8 mouse cellular contexts compared by ENCODE assay signal in the genomic region with DNA sequence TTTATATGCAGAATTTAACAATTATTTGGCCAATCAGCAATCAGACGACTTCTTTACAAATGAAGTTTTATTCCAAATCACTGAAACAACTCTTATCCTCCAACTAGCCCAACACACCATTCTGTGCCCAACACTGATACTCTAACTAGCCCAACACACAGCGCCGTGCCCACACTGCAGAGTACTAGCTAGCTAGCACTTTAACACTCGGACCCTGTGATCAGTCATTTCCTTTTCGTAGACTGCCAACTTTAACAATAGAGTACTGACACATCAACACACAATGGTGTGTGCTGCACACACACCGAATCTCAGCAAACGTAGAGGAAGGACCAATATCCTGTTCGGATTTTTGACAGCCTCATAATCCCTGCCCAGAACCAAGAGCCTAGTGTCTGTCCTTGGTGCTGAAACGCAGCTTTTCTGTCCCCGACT. TPM values are rescaled to one million over a fixed set of nuclear protein-coding genes. Genes with fewer than 3 reads are reported as not detected.
DNase-seq lines count a peak whose midpoint lies in the region; ATAC-seq and TF ChIP-seq lines count a peak whose summit lies in the region.

No protein-coding gene starts in this region.

- H3K27me3 ChIP-seq in testis, adult 2 months (ENCODE audit: control insufficient read depth, insufficient read depth, low read length) = no peaks in the 10 kb centered on the region
- H3K27me3 ChIP-seq in hindbrain, embryonic 13.5 days = no peaks in the 10 kb centered on the region
- H3K27me3 ChIP-seq in liver, embryonic 12.5 days (replicated peaks) = peaks cover 29% of the 10 kb centered on the region

- TF ChIP-seq POLR2A in testis, adult 2 months (IDR thresholded peaks at IDR 0.05; ENCODE audit: control insufficient read depth, low read depth, low read length) = no peak

- H3K4me1 ChIP-seq in testis, adult 2 months (ENCODE audit: control insufficient read depth, insufficient read depth, low read length) = peaks cover 2% of the 10 kb centered on the region
- H3K4me1 ChIP-seq in hindbrain, embryonic 13.5 days (replicated peaks) = peaks cover 24% of the 10 kb centered on the region
- peaks cover 17% of the 10 kb centered on the region for H3K4me1 ChIP-seq in liver, embryonic 12.5 days

- WGBS in hindbrain, embryonic 13.5 days = 6% methylated on average over 10 of the region's 10 CpGs
- 23% methylated on average over 10 of the region's 10 CpGs for WGBS in liver, embryonic 12.5 days (ENCODE audit: insufficient replicate concordance)

- H3K9ac ChIP-seq in hindbrain, embryonic 13.5 days = peak overlapping the region; percentile 95
- no peak overlapping the region for H3K9ac ChIP-seq in liver, embryonic 12.5 days

- no peaks in the 10 kb centered on the region for H3K9me3 ChIP-seq in hindbrain, embryonic 13.5 days
- H3K9me3 ChIP-seq in liver, embryonic 12.5 days (replicated peaks) = no peaks in the 10 kb centered on the region

- H3K4me3 ChIP-seq in testis, adult 2 months (ENCODE audit: control insufficient read depth, low read depth, low read length) = peak overlapping the region; percentile 83
- H3K4me3 ChIP-seq in hindbrain, embryonic 13.5 days = peak overlapping the region; percentile 85
- H3K4me3 ChIP-seq in liver, embryonic 12.5 days = no peak overlapping the region

- no peak for TF ChIP-seq CTCF in testis, adult 2 months (IDR thresholded peaks at IDR 0.05; ENCODE audit: control insufficient read depth, insufficient read depth, insufficient replicate concordance, low read depth, low read length)

- no peak overlapping the region for H3K27ac ChIP-seq in testis, adult 2 months (ENCODE audit: control insufficient read depth, insufficient read depth, low read depth, low read length)
- H3K27ac ChIP-seq in hindbrain, embryonic 13.5 days = peak overlapping the region; percentile 99
- H3K27ac ChIP-seq in liver, embryonic 12.5 days = no peak overlapping the region

- DNase-seq in cerebellum, postnatal 10 days = peak; percentile 41 to 47
- no peak for DNase-seq in cerebellum, adult 11 months
- DNase-seq in testis, postnatal 14 days (ENCODE audit: low spot score) = no peak
- peak; percentile 32 for DNase-seq in ovary, postnatal 14 days (ENCODE audit: low spot score)

- peak overlapping the region; percentile 79 for H3K4me2 ChIP-seq in hindbrain, embryonic 13.5 days
- peak overlapping the region; percentile 84; the same call in 1 of the 2 replicates for H3K4me2 ChIP-seq in liver, embryonic 12.5 days

- peak; percentile 1; the same call in 1 of the 2 replicates for ATAC-seq in hindbrain, embryonic 13.5 days (ENCODE audit: low FRiP score)
- ATAC-seq in liver, embryonic 12.5 days = no peak
- ATAC-seq in CD4-positive, CD25-positive, alpha-beta regulatory T cell, adult 4 months = no peak

- H3K36me3 ChIP-seq in testis, adult 2 months (ENCODE audit: control insufficient read depth, insufficient read depth, low read length) = no peaks in the 10 kb centered on the region
- no peaks in the 10 kb centered on the region for H3K36me3 ChIP-seq in hindbrain, embryonic 13.5 days
- H3K36me3 ChIP-seq in liver, embryonic 12.5 days = no peaks in the 10 kb centered on the region

RNA-seq across cellular contexts. Expression of a gene that starts 57.7 kb away (rescaled TPM):
- polyA plus RNA-seq in testis, adult 2 months (2012; rRNA removed) = 348 and 404 TPM in 2 replicates
- 252 and 264 TPM in 2 replicates for polyA plus RNA-seq in hindbrain, embryonic 13.5 days (2015; fragmentation: Nextera tagmentation; extraction: Ambion mirVana)
- polyA plus RNA-seq in liver, embryonic 12.5 days (2016; fragmentation: Nextera tagmentation; extraction: Ambion mirVana) = 0.27 and 0.33 TPM in 2 replicates
- polyA plus RNA-seq in CD4-positive, CD25-positive, alpha-beta regulatory T cell, adult 4 months (2017; shearing (Covaris generic)) = not detected

Comparison
In these comparisons a context has a peak if more than half of its experiments do, and no peak if none do; other contexts are left out.
1. DNase-seq: peak in cerebellum, postnatal 10 days (2 of 2) and ovary, postnatal 14 days (single experiment); none in cerebellum, adult 11 months (single experiment) and testis, postnatal 14 days (single experiment).
2. RNA of a gene that starts 57.7 kb away (polyA plus RNA-seq): 348 to 404 TPM in testis, adult 2 months and 252 to 264 TPM in hindbrain, embryonic 13.5 days; 0.27 to 0.33 TPM in liver, embryonic 12.5 days and not detected in CD4-positive, CD25-positive, alpha-beta regulatory T cell, adult 4 months; every median in the first group is over 100 times any median in the second.